Mouse (Mus musculus) embryonic stem cell, embryonic (primary cell): ENCODE measurements around the gene Mapk9.

Source experiments
- CTCF ChIA-PET, 4 experiments: fragments of 300-600 bp in 2 of 4; fragments of 350-600 bp in 2 of 4; sonication (Branson Sonifier 250); formaldehyde crosslinking; loops; one replicate each; lab custom pipeline; 2022; ENCODE audit warnings: inconsistent platforms in 2 of 4; lab: Charles Lee
- POLR2A ChIA-PET, 4 experiments: fragments of 300-600 bp in 2 of 4; fragments of 350-600 bp in 2 of 4; sonication (Branson Sonifier 250); formaldehyde crosslinking; loops; one replicate each; lab custom pipeline; 2022; ENCODE audit warnings: antibody characterized with exemption in 4 of 4, inconsistent platforms in 1 of 4; lab: Charles Lee

Gene Mapk9

DNA sequence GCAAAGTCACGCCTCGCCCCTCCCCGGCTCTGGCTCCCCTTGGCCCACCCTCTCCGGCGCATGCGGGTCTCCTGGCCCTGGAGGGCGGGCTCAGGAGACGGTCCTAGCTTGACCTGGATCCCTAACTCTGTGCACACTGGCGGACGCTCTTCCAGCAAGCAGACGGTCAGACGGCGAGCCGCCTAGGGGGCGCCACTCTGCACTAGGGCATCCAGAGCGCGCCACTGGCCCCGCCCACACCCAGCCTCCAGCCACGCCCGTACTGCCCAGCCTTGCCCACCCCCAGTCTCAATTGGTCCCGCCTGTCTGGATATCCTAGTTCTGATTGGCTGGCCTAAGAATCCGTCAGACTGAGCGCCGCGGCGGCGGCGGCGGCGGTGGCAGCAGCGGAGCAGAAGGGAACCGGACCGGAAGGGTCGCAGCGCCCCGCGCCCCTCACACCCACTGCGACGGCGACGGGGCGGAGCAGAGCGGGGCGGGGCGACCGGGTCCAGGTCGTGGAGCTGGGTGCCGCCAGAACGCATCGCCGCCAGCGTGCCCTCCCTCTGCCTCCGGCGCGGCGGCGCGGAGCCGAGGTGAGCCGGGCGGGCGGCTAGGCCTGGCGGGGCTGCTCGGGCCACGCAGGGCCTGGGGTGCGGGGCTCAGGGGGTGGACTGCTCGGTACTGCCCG is at the start of gene Mapk9:
Gene Mapk9, plus strand, starts transcription at position 351 of the 670 bp plus-strand sequence.
- CTCF ChIA-PET: interaction anchor here (0.5 to 2.5 kb wide), 29 partner anchors 8 to 655 kb away, joined by 3 to 28 read pairs (median 4); partner anchors contain the start of gene Cnot6 (in 1 of the 4)

GRCm38 (mm10) chr11:49798931-49799330 is 47.6 kb upstream of the Mapk9 start:
- ChIA-PET POLR2A (interaction anchor here in 3 of 4 experiments (0.5 to 1.6 kb wide), 8 partner anchors 8 to 578 kb away, joined by 3 to 5 read pairs (median 4); partner anchors contain the start of gene Hnrnph1 (in 1 of the 3)), CTCF (interaction anchor here in 3 of 4 experiments (0.5 to 1.2 kb wide), 4 partner anchors 26 to 924 kb away, joined by 3 to 4 read pairs (median 3); no protein-coding TSS in a partner anchor)

More for the DNA sequence above, at the start of gene Mapk9:
- POLR2A ChIA-PET: interaction anchor here (0.5 to 4.5 kb wide), 21 partner anchors 10 to 532 kb away, joined by 3 to 10 read pairs (median 3); partner anchors contain the start of genes Maml1 (in 1 of the 4) and Mrnip (in 1 of the 4)

DNA sequence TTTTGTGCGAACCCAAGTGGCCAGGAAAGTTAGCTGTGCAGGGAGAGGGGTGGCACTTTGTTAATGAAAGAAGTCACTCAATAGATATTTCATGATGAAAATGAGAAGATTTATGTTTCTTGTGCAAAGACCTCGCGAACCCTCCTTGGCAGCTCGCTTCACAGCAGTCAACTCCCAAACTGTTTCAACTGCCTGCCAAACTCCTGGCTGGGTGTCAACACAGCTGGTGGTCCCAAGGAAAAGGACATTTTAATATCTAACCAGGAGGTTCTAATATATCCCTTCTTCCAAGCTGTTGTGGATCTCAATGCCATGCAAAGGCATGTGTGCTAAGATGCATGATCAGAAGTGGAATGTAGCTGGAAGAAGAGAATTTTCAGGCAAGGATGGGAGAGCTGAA is 45.0 kb upstream of the Mapk9 start:
- POLR2A ChIA-PET: interaction anchor here (0.6 to 2.7 kb wide), 10 partner anchors 8 to 93 kb away, joined by 3 to 9 read pairs (median 3); partner anchors contain the start of gene Mapk9 (in 1 of the 4)
- CTCF ChIA-PET: interaction anchor here in 1 of 4 experiments (0.7 to 1.8 kb wide), 2 partner anchors 23 to 149 kb away, joined by 3 to 4 read pairs; no protein-coding TSS in a partner anchor

DNA sequence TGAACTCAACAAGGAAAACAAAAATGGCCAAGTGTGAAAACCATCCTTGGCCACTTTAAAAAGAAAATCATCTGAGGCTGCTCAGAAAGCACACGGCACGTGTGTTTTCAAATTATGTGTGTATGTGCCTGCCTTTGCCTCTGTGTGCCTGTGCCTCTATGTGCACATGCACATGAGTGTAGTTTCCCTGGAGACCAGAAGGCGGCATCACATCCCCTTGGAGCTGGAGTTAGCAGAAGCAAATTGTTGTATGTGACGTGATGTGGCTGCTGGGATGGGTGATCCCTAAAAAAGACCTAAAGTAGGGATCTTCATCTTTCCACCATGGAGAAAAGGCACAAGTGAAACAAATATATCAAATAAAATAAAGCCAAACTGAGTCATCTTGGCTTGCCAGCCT is 42.8 kb upstream of the Mapk9 start:
- ChIA-PET CTCF (interaction anchor here in 3 of 4 experiments (0.6 to 1.2 kb wide), 5 partner anchors 21 to 1037 kb away, joined by 3 to 5 read pairs (median 3); no protein-coding TSS in a partner anchor), POLR2A (interaction anchor here in 1 of 4 experiments (0.8 to 1.8 kb wide), 4 partner anchors 8 to 40 kb away, joined by 3 to 6 read pairs (median 3); partner anchors contain the start of gene Gfpt2)

- ChIA-PET POLR2A (interaction anchor here (0.6 to 2.3 kb wide), 11 partner anchors 8 to 67 kb away, joined by 3 to 10 read pairs (median 4); partner anchors contain the start of gene Gfpt2 (in 1 of the 4)), CTCF (interaction anchor here in 3 of 4 experiments (1.0 to 1.9 kb wide), 4 partner anchors 19 to 78 kb away, joined by 3 to 8 read pairs (median 4); no protein-coding TSS in a partner anchor)
Observed at GRCm38 (mm10) chr11:49806218-49806617, 40.3 kb upstream of the Mapk9 start.

GRCm38 (mm10) chr11:49808946-49809345 is 37.6 kb upstream of the Mapk9 start:
- CTCF ChIA-PET: interaction anchor here in 1 of 4 experiments (1.1 kb wide), 1 partner anchor 11 kb away, joined by 3 read pairs; no protein-coding TSS in a partner anchor
- POLR2A ChIA-PET: interaction anchor here in 2 of 4 experiments (0.9 to 2.4 kb wide), 9 partner anchors 8 to 71 kb away, joined by 3 to 11 read pairs (median 4); partner anchors contain the start of gene Gfpt2 (in 1 of the 2)

DNA sequence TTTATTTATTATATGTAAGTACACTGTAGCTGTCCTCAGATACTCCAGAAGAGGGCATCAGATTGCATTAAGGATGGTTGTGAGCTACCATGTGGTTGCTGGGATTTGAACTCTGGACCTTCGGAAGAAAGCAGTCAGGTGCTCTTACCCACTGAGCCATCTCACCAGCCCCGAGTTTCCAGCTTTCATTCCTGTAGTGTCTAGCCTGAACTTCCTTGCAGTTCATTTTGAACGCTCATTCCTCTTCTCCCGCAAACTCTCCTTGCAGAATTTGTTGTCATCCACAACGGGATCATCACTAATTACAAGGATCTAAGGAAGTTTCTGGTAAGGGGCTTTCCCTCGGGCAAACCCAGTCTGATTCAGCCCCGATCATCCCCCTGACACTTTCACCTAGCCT is 35.9 kb upstream of the Mapk9 start:
- ChIA-PET CTCF (interaction anchor here in 2 of 4 experiments (0.6 to 1.7 kb wide), 5 partner anchors 8 to 132 kb away, joined by 3 to 6 read pairs (median 3); partner anchors contain the start of gene Mapk9 (in 1 of the 2)), POLR2A (interaction anchor here in 3 of 4 experiments (0.6 to 2.4 kb wide), 11 partner anchors 8 to 125 kb away, joined by 3 to 11 read pairs (median 5); partner anchors contain the start of gene Gfpt2 (in 2 of the 3))

DNA sequence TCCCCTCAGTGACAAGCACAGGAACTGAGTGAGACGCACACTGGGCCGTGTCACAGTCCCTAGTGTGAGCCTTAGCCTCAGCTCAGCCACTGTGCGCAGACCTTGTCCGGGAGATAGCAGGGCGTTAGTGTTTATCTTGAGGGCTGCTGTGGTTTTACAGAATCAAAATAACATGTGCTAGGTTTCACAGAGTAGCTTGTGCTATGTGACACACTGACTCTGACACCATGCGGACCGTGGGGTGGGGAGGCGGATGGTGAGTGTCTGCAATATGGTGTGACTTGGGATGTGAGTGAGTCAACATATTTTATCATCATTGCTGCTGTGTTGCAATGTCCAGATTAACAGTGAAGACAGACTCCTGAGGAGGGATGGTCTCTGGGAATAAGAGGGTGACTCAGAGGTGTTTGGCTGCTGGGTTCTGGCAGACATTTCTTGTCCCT is 35.4 kb upstream of the Mapk9 start:
- ChIA-PET POLR2A (interaction anchor here in 2 of 4 experiments (1.0 to 1.4 kb wide), 2 partner anchors 9 to 38 kb away, joined by 3 to 5 read pairs; no protein-coding TSS in a partner anchor), CTCF (interaction anchor here in 1 of 4 experiments (1.5 to 1.7 kb wide), 2 partner anchors 14 to 35 kb away, joined by 4 to 6 read pairs; partner anchors contain the start of gene Mapk9)

- ChIA-PET POLR2A (no interaction called here), CTCF (no interaction called here)
Observed at GRCm38 (mm10) chr11:49811879-49812278, 34.7 kb upstream of the Mapk9 start.

DNA sequence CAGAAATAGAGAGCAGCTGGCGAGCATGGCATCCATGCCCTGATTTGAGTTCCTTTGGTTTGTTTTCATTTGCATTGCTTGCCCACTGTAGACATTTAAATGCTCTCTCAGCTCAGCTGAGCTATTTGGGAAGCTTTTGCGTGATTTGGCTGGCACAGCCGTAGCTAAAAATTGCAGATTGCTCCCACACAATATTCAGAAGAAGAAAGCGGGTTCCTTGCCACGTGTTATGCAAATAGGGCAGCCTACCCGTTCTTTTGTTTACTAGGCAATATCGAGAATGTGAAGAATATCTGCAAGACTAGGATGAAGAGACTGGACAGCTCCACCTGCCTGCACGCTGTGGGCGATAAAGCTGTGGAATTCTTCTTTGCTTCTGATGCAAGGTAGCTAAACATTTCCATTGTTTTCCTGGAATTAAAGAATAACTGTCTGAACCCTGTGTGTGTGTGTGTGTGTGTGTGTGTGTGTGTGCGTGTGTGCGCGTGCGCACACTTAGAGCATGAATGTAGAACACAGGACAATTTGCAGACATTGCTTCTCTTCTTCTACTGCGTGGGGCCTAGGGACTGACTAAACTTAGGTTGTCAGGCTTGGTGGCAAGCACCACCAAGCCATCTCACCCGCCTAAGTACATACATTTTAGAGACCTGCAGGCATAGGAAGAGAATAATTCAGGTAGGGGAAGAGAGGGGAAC is 27.5 kb upstream of the Mapk9 start:
- POLR2A ChIA-PET: interaction anchor here (0.6 to 1.3 kb wide), 10 partner anchors 9 to 124 kb away, joined by 3 to 4 read pairs (median 3); no protein-coding TSS in a partner anchor
- CTCF ChIA-PET: interaction anchor here in 3 of 4 experiments (0.6 to 1.7 kb wide), 5 partner anchors 9 to 207 kb away, joined by 3 to 7 read pairs (median 3); no protein-coding TSS in a partner anchor

DNA sequence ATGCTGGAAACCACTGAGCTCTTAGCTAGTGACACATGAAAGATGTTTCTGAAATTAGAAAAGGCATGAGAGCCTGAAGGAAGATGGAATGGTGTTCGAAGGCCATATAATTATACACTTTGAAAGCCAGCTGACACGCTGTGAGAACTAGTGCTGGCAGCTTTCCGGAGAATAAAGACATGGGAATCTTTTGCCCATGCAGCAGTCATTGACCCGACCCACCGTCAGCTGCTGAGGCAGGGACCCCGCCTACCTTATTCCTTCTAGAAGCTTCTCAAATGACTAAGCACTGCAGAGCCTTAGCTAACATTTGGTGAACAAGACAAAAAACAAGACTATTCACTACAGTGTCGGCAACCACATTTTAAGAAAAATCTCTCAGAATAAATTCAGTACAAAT is 26.9 kb upstream of the Mapk9 start:
- POLR2A ChIA-PET: interaction anchor here in 2 of 4 experiments (0.7 to 1.2 kb wide), 4 partner anchors 11 to 93 kb away, joined by 3 to 4 read pairs (median 4); no protein-coding TSS in a partner anchor
- CTCF ChIA-PET: interaction anchor here in 2 of 4 experiments (0.8 to 1.7 kb wide), 2 partner anchors 10 to 91 kb away, joined by 3 read pairs; no protein-coding TSS in a partner anchor

DNA sequence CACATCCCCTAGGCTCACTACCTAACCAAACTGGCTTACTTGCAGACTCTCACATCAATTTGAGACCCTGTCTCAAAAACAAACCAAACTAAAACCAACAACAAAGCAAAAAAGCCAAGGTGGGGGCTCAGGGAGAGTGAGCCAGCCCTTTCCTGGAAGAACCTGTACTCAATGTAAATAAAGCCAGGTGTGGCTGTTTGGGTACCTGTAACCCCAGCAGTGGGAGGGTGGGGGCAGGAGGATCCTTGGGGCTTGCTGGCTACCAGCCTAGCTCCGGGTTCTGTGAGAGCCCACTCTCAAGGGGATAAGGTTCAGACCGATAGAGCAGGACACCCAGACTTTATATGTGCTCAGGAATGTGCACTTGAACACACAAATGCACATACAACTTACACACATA is 25.6 kb upstream of the Mapk9 start:
- CTCF ChIA-PET: interaction anchor here in 3 of 4 experiments (0.6 to 1.5 kb wide), 3 partner anchors 25 to 1905 kb away, joined by 3 to 6 read pairs (median 4); no protein-coding TSS in a partner anchor

GRCm38 (mm10) chr11:49821546-49821945 is 25.0 kb upstream of the Mapk9 start:
- POLR2A ChIA-PET: interaction anchor here in 2 of 4 experiments (0.9 to 1.1 kb wide), 2 partner anchors 57 to 67 kb away, joined by 3 read pairs; no protein-coding TSS in a partner anchor
- CTCF ChIA-PET: interaction anchor here in 2 of 4 experiments (0.6 to 1.5 kb wide), 2 partner anchors 24 to 1904 kb away, joined by 4 to 6 read pairs; no protein-coding TSS in a partner anchor

More for the DNA sequence above, 25.6 kb upstream of the Mapk9 start:
- POLR2A ChIA-PET: no interaction called here

DNA sequence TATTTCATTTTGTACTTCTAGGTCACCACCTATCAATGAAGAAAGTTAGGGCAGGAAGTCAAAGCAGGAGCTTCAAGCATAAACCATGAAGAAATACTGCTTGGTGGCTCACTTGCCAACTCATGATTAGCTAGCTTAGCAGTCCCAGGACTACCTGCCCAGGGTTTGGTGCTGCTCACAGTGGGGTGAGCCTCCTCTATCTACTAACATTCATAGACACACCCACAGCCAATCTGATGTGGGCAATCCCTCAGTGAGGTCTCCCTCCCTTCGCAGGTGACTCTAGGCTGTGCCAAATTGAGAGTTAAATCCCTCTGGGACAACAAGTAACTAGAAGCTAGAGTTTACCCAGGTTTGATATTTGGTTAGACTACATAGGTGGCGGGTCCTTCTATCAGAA is 24.2 kb upstream of the Mapk9 start:
- CTCF ChIA-PET: interaction anchor here in 3 of 4 experiments (0.9 to 1.1 kb wide), 3 partner anchors 95 to 170 kb away, joined by 3 read pairs; no protein-coding TSS in a partner anchor

DNA sequence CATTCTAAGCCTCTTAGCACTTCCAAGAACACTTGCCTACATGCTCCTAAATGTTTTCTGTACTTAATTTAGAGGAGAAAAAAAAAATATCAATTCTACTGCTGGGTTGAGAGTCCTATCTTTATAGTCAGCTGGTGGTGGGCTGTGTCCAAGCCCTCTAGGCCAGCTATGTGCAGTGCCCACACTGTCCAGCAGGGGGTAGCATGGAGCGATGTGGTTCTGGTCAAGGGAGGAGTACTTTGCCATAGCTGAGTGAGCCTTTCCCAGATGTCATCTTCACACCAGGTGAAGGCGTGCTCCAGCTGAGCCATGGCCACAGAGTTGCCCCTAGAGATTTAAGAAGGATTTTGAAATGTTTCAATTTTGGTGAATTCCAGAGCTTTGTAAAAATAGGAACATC is 21.7 kb upstream of the Mapk9 start:
- CTCF ChIA-PET: interaction anchor here (0.5 to 2.3 kb wide), 60 partner anchors 9 to 188 kb away, joined by 3 to 28 read pairs (median 4); partner anchors contain the start of genes Mapk9 (in 2 of the 4) and Gfpt2 (in 1 of the 4)
- POLR2A ChIA-PET: interaction anchor here in 3 of 4 experiments (0.8 to 3.4 kb wide), 13 partner anchors 10 to 537 kb away, joined by 3 to 23 read pairs (median 5); partner anchors contain the start of genes Mapk9 (in 2 of the 3) and Gfpt2 (in 1 of the 3)

More for the DNA sequence above, 24.2 kb upstream of the Mapk9 start:
- POLR2A ChIA-PET: interaction anchor here in 2 of 4 experiments (1.0 to 1.4 kb wide), 4 partner anchors 14 to 68 kb away, joined by 3 to 4 read pairs (median 3); no protein-coding TSS in a partner anchor

DNA sequence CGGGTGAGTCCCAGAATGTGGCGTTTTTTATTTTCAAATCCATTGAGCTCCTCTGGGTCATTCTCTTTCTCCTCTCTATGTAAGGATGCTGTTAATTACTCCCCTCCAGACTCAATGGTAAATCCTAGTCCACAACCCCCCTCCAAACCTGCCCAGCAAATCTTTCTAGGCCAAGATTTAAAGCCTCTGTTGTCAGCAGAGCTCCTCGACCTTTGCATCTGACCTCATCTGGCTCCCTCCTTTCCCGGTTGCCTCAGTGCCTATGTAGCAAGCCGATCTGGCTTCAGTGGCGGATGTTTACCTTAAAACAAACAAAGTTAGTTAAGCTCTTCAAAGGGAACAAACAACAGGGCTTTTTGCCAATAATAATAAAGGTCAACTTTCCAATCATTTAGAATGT is 19.3 kb upstream of the Mapk9 start:
- CTCF ChIA-PET: no interaction called here
- POLR2A ChIA-PET: interaction anchor here in 2 of 4 experiments (1.0 to 3.4 kb wide), 3 partner anchors 12 to 44 kb away, joined by 4 to 23 read pairs (median 5); no protein-coding TSS in a partner anchor
